Mouse (Mus musculus): ENCODE data around the gene Dapk1.

GRCm38 (mm10) chr13:60627843-60628656, 26.3 kb downstream of the Dapk1 start:
- TF ChIP-seq CEBPB (IDR thresholded peaks at IDR 0.05; ENCODE audit: insufficient read depth, poor library complexity, severe bottlenecking) (no peak), POLR2A (IDR thresholded peaks at IDR 0.05; ENCODE audit: insufficient read length, low read depth) (no peak), TCF12 (IDR thresholded peaks at IDR 0.05; ENCODE audit: insufficient read depth, poor library complexity, severe bottlenecking) (no peak), REST (IDR thresholded peaks at IDR 0.05; ENCODE audit: insufficient read depth, insufficient read length) (no peak), POLR2AphosphoS2 (IDR thresholded peaks at IDR 0.05; ENCODE audit: insufficient read length, low read depth) (no peak), MAX (IDR thresholded peaks at IDR 0.05; ENCODE audit: low read depth) (no peak), USF1 (IDR thresholded peaks at IDR 0.05; ENCODE audit: low read depth) (no peak), TCF3 (IDR thresholded peaks at IDR 0.05; ENCODE audit: insufficient read length, low read depth) (no peak), E2F4 (IDR thresholded peaks at IDR 0.05; ENCODE audit: insufficient read depth) (no peak), MYOG (IDR thresholded peaks at IDR 0.05; ENCODE audit: control insufficient read depth in 1 of 3, insufficient read depth in 1 of 3, insufficient read length in 2 of 3, low read depth in 2 of 3) (no peak)
